Mouse (Mus musculus) bone marrow, adult 2 months (tissue): ENCODE data around the gene Nsmce1. TPM values are rescaled to one million over a fixed set of nuclear protein-coding genes. Genes with fewer than 3 reads are reported as not detected.

ENCODE experiments used
- H3K27ac ChIP-seq: fragments of 200-500 bp; 2 replicates; pipeline ENCODE4 v1.5.1; 2012; ENCODE audit warnings: low read depth, mild to moderate bottlenecking, control low read depth, inconsistent platforms, low read length; ENCODE audit not compliant: control insufficient read depth, poor library complexity, insufficient read depth
- H3K4me1 ChIP-seq: fragments of 200-500 bp; 2 replicates; pipeline ENCODE4 v1.6.1; 2011; ENCODE audit warnings: low read length; ENCODE audit not compliant: control insufficient read depth, insufficient read depth
- H3K4me3 ChIP-seq: fragments of 200-500 bp; replicated peaks from 2 replicates; pipeline ENCODE3; 2011; ENCODE audit warnings: mild to moderate bottlenecking, low read depth, low read length, control low read depth; ENCODE audit not compliant: control insufficient read depth
- CTCF ChIP-seq: fragments of 200-500 bp; IDR thresholded peaks from 2 replicates; pipeline ENCODE4 v1.5.1; 2011; ENCODE audit warnings: low read length, control low read depth; ENCODE audit not compliant: control insufficient read depth, insufficient read depth
- POLR2A ChIP-seq: fragments of 200-500 bp; IDR thresholded peaks from 2 replicates; pipeline ENCODE4 v1.6.1; 2011; ENCODE audit warnings: low read depth, mild to moderate bottlenecking, control low read depth, low read length, borderline replicate concordance; ENCODE audit not compliant: control insufficient read depth
- WGBS: fragments of 180-500 bp; shearing (Covaris S2); methylation state at CpG from one replicate; pipeline ENCODE4 v1.1.7; 2018; 5-methylcytosine and 5-hydroxymethylcytosine counted together
- polyA plus RNA-seq: library from polyadenylated mRNA; stranded (reverse); fragments of >200 nt; gene quantifications from 2 replicates; pipeline ENCODE4 v1.2.4, GENCODE M21; 2011; ENCODE audit warnings: low replicate concordance; ENCODE audit not compliant: missing spikeins, insufficient read depth, insufficient read length

Gene Nsmce1
- polyA plus RNA-seq, 1 experiment: 49.6 TPM

DNA sequence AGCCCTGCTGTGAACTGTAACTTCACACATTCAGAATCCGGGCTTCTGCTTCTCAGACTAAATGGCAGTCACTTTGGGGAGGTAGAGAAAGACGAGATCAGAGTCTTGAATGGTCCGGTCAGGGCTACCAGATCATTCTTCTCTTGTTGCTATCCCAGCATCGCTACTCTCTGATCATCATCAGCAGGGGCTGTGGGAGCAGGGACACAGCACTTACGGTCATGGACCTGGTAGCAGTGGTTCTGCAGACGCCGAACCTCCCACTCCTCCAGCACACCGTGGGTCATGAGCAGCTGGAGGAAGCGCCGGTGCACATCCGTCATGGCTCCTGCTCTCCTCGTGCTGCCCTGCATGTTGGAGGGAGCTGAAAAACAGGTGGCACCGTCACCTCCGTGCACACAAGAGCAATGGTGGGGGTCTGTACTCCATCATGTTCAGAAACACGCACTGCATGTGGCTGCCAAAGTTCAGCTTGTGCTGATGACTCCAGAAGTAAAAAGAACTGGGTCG is 5.2 kb downstream of the Nsmce1 start:
- H3K4me1 ChIP-seq: peaks cover 9% of the 10 kb centered on the region
- 90% methylated on average over 16 of the region's 16 CpGs for WGBS
- TF ChIP-seq POLR2A: 0 out of 2 replicates have a peak, but pooled peaks have one; percentile 10
- TF ChIP-seq CTCF: no peak
- no peak overlapping the region for H3K4me3 ChIP-seq
- 0 out of 2 replicates have a peak overlapping the region, but pooled peaks have one; percentile 49 for H3K27ac ChIP-seq

DNA sequence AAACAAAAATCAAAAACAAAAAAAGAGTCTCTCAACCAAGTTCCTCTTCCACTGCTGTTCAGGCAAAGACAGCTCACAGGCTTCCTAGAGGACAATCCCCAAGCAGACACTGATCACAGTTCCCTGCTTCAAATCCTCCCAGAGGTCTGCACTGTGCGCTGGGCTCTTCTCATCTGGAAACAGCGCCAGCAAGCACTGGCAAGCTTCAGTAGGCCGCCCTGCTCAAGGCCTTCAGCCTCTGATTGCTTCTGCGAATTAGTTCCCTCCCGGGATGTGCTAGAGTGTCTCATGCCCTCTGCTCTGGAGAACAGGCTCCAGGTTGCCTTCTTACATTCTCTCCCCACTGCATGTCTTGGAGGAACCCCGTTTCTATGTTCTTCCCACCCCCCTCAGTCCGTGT is 6.6 kb downstream of the Nsmce1 start:
- H3K4me1 ChIP-seq: peaks cover 7% of the 10 kb centered on the region
- no peak overlapping the region for H3K27ac ChIP-seq
- no peak overlapping the region for H3K4me3 ChIP-seq
- TF ChIP-seq POLR2A (no peak), CTCF (no peak)
- WGBS: 89% methylated on average over 7 of the region's 7 CpGs

DNA sequence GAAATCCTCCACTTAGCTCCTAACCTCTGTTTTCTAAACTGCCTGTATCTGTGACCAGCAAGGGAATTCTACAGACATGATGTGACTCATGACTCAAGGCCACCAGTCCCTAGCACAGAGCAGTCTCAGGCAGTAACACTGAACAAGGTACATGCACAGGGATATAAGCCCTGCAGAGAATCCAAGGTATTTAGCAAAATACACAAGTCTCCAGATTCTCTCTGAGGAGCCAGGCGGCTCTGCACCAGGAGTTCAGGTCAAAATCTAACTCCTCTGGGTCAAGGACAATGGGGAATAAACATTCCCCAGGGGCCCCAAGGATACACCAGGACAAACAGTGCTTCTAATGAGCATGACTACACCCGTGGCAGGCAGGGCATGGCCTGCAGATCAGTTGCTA is 8.5 kb downstream of the Nsmce1 start:
- Histone ChIP-seq H3K4me1 (peaks cover 4% of the 10 kb centered on the region), H3K27ac (no peak overlapping the region; the same call in 1 of the 2 replicates), H3K4me3 (no peak overlapping the region)
- no peak for TF ChIP-seq POLR2A
- TF ChIP-seq CTCF: no peak
- WGBS: 88% methylated on average over 2 of the region's 2 CpGs

DNA sequence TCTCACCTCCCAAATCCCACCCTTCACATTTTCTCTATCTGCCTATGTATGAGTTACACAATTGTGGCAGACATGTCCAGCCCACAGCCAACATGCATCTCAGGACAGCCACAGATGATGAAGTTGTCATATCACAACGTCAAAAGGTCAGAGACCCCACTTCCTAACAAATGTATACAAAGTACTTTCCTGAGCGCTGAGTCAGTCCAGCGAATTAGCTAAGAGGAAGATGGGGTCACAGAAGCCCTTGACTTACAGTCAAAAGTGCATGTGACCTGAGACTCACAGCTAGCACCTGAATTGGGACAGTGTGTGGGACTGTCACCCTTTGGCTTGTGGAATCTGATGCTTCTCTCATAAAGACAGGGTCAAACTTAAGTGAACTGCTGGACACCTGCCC is 9.1 kb downstream of the Nsmce1 start:
- Histone ChIP-seq H3K4me3 (no peak overlapping the region), H3K27ac (no peak overlapping the region; the same call in 1 of the 2 replicates), H3K4me1 (peaks cover 4% of the 10 kb centered on the region)
- WGBS: 45% methylated on average over 3 of the region's 3 CpGs
- TF ChIP-seq CTCF: no peak
- no peak for TF ChIP-seq POLR2A

DNA sequence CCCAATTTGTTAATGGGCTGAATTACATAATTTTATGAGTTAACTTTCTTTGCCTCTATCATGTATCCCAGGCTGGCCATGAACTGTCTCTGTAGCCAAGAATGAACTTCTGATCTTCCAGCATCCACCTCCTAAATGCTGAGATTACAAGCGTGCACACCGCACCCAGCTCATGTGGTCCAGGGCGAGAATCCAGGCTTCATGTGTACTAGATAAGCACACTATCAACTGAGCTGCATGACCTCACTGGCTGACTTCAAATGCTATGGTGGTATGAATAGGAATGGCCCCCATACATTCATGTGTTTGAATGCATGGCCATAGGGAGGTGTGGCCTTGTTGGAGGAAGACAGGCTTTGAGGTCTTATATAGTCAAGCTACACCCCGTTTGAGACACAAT is 10.9 kb downstream of the Nsmce1 start:
- TF ChIP-seq POLR2A (no peak), CTCF (no peak)
- peaks cover 4% of the 10 kb centered on the region for H3K4me1 ChIP-seq
- 70% methylated on average over 4 of the region's 4 CpGs for WGBS
- H3K4me3 ChIP-seq: no peak overlapping the region
- H3K27ac ChIP-seq: no peak overlapping the region

DNA sequence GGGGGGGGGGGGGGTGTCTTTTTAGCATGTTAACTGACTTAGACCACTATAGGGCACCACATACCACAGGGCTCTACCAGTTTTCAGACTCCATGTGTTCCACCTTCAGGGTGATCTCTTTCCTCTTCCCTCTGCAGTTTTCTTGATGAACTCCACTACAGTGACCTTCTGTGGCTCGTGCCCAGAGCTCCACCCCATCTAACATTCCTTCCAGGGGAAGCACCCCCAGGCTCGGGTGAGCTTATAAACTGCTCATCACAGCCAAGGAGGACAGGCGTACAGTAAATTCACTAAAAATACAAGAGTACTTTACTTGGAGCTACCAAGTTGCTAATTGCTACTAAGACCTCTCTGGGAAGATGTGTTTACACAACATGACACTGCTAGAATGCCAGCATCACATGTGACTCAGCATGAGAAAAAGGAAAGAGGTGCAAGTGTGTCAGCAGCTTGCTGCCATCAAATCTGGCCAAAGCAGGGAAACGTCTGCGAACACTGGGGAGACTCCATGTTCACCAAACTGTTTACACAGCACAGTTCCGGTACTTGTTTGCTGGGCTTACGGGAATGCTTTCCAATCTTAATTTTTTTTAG is 12.9 kb downstream of the Nsmce1 start:
- H3K27ac ChIP-seq: no peak overlapping the region
- H3K4me3 ChIP-seq: no peak overlapping the region
- H3K4me1 ChIP-seq: peaks cover 4% of the 10 kb centered on the region
- TF ChIP-seq POLR2A: no peak
- no peak for TF ChIP-seq CTCF
- WGBS: 73% methylated on average over 7 of the region's 7 CpGs

DNA sequence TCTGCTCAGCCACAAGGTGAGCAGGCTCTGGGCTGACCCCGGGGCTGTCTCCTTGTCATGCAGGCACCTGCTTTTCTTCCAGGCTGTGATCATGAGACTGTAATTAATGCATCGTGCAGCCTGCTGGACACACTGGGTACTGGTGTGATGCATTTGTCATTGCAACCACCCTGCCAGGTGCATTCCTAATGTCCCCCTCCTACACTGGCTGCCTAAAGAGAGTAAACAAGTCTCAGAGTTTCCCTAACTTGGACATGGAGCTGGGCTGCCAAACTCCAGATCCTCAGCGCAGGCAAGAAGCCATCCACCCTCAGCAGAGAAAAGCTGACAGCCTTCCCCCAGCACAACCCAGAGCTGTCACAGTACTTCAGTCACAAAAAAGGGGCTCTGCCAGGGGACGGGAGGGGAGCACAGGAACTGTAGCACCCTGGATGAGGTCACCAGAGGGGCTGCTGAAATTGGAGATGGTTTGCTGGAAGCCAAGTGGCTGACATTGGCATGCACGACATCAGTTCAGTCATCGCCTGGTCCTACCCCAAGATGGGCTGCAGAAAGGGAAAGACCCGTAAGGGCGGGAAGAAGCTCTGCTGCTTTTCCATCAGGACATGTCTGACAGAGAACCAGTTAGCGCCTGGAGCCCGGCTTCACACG is 15.7 kb downstream of the Nsmce1 start:
- 77% methylated on average over 11 of the region's 11 CpGs for WGBS
- Histone ChIP-seq H3K4me3 (no peak overlapping the region), H3K4me1 (peaks cover 5% of the 10 kb centered on the region), H3K27ac (no peak overlapping the region)
- TF ChIP-seq POLR2A (no peak), CTCF (no peak)

DNA sequence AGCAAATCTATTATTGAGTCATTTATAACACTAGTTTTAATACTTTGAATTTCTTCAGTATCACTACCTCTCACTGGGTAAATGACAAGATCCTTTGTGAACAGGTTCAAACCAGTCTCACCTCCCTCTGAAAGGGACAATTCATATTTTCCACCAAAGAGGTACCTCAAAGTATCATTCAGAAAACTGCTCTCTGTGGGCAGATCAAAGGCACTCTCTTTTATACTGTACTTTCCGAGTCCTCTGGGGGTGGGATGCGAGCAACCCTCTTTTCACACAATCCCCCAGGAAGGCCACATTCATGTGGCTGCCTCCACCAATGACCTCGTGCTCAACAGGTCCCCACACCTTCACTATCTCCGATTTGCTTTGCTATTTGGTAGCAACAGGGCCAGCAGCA is 16.9 kb downstream of the Nsmce1 start:
- Histone ChIP-seq H3K4me1 (peaks cover 5% of the 10 kb centered on the region), H3K27ac (no peak overlapping the region)
- 84% methylated on average over 4 of the region's 4 CpGs for WGBS

More for the DNA sequence above, 16.9 kb downstream of the Nsmce1 start:
- TF ChIP-seq POLR2A (no peak), CTCF (no peak)
- H3K4me3 ChIP-seq: no peak overlapping the region
